Mouse (Mus musculus): ENCODE data around the gene Dph1.

The Dph1 gene

GRCm38 (mm10) chr11:75133391-75133790, 57.6 kb downstream of the Dph1 start:
- peak; percentile 70 to 74 for DNase-seq

- peak; percentile 85 to 86 for DNase-seq
Observed at GRCm38 (mm10) chr11:75132278-75132677, 58.8 kb downstream of the Dph1 start.

- no peak for DNase-seq
Observed at GRCm38 (mm10) chr11:75131300-75131699, 59.7 kb downstream of the Dph1 start.

GRCm38 (mm10) chr11:75129481-75129880, 61.6 kb downstream of the Dph1 start:
- DNase-seq: no peak

Data from cerebellum, postnatal 25 days (tissue).